Mouse (Mus musculus): ENCODE measurements at regions not wholly inside any gene's neighbourhood (a gene's known extent, or its start where the extent isn't known, plus 50 kb on each side); places are given as distances from the start of the nearest gene placed in this dataset.
"Not testable (repeated sequence)": the region's sequence is repeated elsewhere in the genome, so short reads cannot be mapped to it uniquely, and the experiment has no call there.

DNA sequence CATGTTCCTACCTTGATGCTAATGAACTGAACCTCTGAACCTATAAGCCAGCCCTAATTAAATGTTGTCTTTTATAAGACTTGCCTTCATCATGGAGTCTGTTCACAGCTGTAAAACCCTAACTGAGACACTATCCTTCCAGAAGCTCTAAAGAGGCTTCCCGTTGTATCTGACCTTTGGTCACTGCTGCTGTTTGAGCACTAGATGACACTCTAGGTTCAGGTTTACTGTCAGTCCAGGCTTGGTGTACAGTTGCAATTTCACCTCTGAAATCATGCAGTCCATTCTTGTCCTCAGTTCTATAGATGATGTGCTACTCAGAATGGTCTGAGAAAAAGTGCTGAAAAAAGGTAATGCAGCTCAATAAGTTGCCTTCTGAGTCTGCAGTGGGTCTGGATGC lies 221.9 kb upstream of the Zpld1 start:
- DNase-seq (ENCODE audit: low spot score), result no peak

DNA sequence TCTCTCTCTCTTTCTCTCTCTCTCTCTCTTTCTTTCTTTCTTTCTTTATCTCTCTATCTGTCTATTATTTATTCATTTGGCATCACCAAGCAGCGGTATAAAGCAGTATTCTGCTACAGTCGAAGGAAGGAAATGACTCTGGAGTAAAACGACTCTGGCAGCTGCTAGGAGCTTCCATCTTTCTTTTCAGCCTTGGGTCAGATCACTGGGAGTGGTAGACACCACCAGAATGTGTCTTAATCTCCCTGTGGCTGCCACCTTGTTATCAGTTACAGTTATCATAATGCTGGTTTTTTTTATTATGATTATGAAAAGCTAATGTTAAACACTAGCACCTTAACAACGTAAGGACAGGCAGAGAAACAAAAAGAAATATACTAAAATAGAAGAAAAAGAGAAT lies 219.2 kb upstream of the Zpld1 start:
- no peak for DNase-seq (ENCODE audit: low spot score)

DNA sequence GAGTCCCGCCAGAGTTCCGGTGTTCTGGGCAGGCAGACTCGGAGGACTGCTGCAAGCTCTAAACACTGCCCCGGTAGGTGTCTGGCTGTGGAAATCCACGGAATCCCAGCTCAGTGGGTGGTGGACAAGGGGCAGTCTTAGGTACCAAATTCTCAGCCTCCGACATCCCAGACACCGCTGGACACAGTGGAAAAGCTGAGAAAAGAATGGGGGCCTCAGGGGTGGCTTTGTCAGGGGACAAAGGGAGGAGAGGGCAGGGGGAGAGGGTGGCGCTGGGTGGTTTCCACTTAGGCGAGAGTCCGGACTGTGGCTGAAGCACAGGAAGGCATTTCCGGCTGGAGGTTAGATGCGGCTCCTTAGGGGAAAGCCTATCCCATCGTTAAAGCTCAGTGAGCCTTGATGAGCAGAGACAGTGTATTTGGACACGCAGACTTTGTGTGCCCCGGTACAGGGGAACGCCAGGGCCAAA lies 217.5 kb upstream of the Zpld1 start:
- no peak for DNase-seq (ENCODE audit: low spot score)

DNA sequence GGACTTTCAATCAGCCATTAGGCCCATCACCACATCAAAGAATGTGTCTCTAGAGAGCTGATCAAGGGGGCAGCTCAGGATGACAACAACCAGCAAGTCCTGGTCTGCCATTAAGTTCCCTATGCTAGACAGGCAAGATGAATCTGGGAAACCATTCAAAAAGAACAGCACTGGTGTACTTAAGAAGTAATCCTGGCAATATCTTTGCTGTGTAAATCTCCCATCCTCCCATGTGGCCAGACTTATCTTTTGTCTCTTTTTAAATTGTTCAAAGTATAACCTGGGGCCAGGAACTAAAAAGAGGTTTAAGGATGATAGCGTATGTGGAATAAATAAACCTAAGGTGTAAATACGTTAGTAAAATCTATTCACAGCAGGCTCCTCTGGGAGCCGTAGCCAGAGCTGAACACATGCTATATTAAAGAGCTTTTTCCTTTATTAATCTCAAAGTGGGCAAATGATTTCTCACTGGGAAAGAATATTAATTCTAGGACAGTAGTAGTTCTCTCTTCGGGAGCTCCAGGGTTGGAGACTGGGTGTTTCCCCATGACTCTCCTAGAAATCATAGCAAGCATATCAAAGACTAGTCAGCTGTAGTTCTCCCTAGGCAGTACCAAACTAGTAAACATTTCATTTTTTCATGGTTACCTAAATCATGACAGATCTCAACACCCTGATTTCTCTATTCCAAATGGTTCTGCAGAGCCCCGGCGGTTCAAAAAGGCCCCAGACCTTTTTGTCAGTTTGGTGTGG lies 216.8 kb upstream of the Zpld1 start:
- no peak for DNase-seq (ENCODE audit: low spot score)

DNA sequence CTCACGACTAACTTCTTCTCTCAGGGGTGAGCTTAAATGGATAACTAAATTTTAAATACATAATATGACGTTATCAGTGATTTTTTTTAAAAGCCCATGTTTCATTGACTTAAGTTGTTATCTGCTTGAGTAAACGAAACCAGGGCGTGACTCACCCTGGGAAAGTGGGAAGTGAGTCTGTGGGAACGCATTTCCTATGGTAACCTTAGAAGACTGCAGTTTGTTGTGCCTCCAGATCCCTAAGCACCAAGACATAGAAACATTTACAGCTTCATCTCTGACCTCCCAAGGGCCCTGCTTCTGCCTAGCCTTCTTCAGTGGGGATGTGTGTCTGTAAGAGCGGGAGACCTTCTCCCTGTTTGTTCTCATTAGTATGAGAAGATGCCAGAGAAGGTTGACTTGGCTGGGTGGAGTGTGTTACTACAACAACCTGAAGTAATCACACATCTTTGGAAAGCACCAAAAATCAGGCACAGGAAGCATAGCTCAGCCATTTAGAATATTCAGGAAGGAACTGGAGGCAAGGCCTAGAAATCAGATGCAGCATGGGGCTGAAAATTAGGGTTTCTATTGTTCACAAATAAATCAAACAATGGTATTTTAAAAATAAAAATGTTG lies 207.1 kb upstream of the Zpld1 start:
- DNase-seq (ENCODE audit: low spot score), result no peak

DNA sequence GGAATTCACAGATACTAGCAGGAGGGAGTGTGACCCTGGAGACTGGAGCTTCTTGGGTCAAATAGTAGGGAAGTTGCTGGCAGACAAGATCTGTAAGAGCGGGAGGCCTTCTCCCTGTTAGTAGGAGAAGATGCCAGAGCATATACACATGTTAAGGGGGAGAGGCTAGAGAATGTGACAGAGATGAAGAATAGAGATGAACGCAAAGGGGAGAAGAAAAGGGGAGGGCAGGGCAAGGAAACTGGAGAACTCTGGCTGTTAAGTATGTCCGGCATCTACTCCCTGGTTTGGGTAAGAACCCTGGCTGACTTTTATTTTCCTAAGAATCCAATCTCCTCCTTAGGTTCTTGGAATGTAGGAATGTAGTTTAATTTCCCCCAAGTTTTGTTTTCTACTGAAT lies 206.5 kb upstream of the Zpld1 start:
- DNase-seq (ENCODE audit: low spot score), result no peak

DNA sequence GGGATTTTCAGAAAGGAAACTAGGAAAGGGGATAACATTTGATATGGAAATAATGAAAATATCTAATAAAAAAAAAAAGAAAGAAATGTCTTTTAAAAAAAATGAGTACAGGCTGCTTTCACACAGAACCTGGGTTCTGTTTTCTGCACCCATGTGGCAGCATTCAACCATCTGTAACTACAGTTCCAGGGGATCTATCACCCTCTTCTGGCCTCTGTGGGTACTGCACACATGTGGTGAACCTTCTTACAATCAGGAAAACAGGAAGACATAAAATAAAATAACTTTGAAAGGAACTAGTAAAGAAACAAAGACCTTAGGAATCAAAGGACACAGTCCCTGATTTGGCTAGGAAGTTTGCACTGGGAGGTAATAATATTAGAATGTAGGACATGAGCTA lies 205.5 kb upstream of the Zpld1 start:
- DNase-seq (ENCODE audit: low spot score), result no peak

DNA sequence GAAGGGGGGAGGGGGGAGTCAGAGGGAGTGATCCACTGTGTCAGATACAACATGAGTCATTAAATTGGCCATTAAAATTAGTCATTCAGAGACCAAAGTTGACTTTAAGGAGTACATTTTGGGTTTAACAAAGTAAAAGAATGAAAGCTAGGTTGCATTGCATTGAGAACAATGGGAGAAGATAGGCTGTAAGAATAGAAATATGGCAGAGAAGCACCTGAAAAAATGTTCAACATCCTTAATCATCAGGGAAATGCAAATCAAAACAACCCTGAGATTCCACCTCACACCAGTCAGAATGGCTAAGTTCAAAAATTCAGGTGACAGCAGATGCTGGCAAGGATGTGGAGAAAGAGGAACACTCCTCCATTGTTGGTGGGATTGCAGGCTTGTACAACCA lies 202.0 kb upstream of the Zpld1 start:
- not testable (repeated sequence) for DNase-seq (ENCODE audit: low spot score)

DNA sequence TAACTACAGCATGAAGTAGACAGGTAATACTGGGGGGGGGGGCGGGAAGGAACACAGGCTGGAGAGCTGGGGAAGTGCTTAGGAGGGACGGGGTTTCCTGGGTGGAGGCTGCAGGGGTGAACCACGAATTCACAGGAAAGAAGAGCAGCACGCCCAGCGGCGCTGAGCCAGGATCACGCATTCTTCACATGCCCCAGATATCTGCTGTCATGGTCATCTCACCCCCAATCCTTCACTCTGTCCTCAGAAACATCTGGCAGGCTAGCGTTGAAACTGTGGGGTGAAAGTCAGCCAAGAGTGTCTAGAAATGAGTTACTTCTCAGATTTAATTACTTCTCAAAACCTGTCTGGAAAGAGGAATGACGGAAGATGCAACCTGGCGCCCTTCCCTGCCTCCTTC lies 197.3 kb upstream of the Zpld1 start:
- DNase-seq (ENCODE audit: low spot score), result no peak

DNA sequence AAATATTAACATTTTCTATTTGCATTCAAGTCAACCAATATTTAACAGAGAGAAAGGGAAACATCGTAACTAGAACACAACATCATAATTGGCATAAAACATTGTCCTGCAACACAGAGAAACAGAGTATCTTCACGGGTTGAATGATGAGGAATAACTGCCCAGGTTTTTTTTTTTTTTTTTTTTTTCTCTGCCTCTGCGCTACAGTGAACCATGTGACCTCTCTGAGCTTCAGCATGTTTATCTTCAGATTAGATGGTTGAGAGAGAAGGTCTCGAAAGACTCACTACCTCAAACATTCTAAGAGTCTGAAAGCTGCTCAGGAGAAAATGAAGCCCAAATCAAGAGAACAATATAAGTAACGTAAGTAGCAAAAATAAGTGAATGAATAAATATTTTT lies 196.4 kb upstream of the Zpld1 start:
- no peak for DNase-seq (ENCODE audit: low spot score)

DNA sequence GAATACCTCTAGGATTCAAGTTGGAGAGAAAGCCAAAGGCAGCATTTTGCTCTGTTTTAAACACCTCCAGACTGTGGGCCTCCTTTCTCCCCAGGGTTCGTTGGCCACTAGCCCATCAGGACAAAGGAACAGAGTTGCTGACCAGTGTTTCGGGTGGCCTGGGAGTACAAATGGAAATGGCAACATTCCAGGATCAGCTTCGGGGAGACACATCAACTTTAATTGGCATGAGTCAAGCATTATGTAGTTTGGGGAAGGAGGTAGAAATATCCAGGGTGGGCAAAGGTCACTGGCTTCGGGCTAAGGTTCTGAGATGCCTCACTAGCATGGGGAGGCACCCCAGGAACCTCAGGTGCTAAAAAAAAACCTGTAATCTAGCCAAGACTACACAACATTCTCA lies 194.3 kb upstream of the Zpld1 start:
- no peak for DNase-seq (ENCODE audit: low spot score)

DNA sequence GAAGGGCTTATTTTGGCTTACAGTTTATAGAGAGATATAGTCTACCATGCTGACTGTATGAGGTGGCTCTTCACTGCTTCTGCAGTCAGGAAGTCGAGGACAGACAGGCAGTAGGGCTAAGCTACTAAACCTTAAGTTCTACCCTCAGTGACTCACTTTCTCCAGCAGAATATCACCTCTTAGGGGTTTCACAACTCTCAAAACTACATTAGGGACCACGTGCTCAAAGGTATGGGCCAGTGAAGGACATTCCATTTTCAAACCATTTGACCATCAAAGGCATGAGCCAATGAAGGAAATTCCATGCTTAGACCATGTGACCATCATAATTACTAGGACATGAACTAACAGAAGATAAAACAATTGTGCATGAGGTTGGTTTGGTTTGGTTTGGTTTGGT lies 186.6 kb upstream of the Zpld1 start:
- DNase-seq (ENCODE audit: low spot score), result no peak

DNA sequence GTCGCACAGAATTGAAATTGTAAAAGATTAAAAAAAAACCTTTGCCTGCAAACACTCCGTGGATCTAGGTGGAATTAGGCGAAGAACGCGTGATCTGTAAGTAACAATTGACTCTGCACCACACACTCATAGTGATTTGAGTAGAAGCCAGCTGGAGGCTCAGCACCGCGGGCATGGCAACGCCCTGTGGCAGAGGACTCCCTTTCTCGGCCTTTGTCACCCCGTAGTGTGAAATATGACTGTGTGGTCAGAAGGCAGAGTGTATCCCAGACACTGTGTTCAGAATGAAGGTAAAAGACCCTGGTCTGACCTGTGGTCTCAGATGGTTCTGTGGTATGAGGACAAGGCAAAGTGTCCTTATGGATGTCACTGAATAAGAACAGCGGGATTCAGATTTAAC lies 183.0 kb upstream of the Zpld1 start:
- DNase-seq (ENCODE audit: low spot score), result no peak

DNA sequence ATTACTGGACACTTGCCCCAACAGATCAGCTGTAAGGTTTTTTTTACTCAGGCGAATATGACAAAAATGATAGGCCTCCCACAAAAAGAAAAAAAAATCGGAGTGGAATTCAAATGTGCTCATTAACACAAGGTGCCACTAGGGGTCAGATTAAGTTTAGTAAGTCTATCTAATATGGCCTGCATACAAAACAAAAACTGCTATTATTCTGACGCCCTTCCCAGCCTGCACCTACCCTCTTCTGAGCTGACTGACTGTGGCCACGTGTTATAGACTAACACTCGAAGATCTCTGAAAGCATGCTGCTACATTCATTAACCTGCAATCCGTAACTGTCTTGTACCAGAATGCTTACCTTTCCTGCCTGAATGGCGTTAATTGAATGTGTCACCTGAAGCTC lies 182.5 kb upstream of the Zpld1 start:
- DNase-seq (ENCODE audit: low spot score), result no peak

DNA sequence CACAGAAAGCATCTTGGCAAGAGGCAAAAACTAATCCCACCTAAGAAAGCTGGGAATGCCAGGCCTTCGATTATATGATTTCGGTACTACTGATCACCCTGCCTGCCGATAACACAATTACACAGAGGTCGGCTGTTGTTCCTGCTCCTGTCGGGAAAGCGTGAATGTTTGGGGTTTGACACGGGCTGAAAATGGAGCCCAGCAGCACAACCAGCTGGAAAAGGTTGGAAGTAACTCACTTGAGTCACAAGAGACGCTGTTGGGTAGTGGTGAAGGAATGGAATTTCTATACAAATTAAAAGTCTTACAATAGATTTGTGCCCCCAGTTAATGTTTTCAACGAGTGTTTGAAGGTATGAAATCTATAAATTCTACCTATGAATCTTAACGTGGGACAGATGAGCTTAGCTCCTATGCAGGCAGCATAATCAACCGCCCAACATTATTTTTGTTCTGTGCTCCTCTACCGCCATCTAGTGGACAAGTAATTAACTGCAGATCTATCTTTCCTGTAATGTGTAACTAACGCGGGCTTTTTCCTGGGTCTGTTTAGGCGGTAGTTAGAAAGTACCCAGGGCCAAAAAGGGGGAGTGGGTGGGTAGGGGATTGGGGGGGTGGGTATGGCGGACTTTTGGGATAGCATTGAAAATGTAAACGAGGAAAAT lies 178.9 kb upstream of the Zpld1 start:
- no peak for DNase-seq (ENCODE audit: low spot score)

DNA sequence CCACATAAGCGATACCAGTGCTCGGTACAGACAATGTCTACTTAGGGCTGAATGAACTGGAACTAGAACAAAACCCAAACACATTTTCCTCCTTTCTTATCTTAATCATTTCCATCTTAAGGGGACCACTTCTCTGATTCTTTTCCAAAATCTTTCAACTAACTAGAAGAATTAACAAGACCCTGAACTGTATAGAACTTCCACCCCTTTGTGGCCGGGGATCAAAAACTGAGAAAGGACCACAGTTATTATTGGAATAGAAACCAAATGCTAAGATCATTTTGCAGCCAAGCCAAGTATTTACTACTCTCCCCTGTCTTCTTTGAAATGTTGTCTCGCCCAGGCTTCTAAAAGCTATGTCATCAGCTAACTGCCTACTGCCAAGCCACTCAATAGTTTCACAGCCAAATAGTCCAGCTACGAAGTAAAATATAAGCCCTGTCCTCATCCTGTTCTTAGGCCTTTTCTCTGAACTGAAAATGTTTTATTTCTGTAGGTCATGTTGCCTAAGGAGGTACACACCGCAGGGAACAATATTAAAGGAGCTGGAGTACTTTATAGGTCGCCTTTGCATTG lies 177.3 kb upstream of the Zpld1 start:
- DNase-seq (ENCODE audit: low spot score), result no peak

DNA sequence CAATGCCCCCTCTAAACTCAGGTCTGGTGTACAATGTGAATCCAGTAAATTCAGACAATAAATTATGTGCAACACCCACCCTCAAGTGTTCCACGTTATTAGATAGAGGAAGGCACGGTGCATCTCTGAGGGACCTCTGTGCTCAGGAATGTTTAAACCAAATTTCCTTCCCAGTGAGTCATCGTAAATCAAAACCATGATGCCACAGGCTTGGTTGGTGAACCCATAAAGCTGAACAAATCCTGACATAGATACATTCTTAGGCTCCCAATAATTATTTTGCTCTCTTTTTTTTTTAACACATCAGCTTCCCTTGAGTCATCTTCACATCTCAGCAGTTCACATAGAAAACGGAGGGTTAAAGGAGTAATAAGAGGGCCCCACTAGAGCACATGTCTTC lies 173.6 kb upstream of the Zpld1 start:
- no peak for DNase-seq (ENCODE audit: low spot score)

DNA sequence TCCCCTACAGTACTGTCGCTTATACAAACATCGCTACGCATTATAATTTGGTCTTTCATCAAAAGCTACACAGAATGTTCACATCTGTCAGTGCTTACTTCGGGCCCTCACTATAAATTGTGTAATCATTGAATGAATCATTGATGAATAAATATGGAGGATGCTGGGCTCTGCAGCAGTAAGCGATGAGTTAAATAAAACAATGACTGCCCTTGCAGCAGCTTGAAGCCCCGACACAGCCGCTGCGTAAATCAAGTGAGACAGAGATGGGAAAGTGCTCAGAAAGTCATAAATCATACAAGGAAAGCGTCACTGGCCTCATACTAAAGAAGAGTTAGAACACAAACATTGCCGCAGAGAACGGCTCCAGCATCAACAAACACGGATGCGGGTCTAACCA lies 172.9 kb upstream of the Zpld1 start:
- DNase-seq (ENCODE audit: low spot score), result no peak

DNA sequence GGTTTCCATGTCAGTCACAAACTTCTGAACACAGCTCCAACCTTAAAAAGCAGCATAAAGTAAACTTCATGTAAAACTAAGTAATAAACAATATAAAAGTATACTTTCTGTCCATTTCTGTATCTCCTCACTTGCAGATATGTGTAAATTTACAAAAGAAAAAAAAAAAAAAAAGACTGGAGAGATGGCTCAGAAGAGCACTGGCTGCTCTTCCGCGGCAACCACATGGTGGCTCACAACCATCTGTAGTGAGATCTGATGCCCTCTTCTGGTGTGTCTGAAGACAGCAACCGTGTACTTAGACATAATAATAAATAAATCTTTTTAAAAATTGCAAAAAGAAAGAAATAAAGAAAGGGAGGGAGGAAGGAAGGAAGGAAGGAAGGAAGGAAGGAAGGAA lies 171.9 kb upstream of the Zpld1 start:
- no peak for DNase-seq (ENCODE audit: low spot score)

DNA sequence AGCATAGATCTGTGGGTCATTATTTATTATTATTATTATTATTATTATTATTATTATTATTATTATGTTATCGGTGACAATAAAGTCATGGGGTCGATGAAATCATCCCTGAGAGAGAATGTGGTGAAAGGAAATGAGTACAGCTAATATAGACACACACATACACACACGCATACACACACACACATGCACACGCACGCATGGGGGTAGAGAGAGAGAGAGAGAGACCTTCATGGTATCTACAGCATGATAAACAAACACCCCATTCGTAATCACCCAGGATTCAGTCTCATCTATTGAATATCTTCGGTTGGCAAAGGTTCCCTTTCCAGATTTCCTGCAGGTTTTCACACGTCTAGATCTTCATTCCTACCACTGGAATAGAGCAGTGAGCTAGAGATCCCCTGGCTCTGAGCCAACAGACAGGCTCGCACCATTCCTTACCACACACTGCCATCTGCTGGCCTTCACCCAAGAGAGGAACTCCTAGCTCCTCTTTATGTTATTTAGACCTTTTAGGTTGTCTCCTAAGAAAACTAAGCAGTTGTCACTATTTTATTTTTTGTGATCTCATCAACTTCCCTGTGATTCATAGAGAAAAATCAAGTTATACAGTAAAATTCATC lies 171.2 kb upstream of the Zpld1 start:
- peak; percentile 61 for DNase-seq (ENCODE audit: low spot score)

DNA sequence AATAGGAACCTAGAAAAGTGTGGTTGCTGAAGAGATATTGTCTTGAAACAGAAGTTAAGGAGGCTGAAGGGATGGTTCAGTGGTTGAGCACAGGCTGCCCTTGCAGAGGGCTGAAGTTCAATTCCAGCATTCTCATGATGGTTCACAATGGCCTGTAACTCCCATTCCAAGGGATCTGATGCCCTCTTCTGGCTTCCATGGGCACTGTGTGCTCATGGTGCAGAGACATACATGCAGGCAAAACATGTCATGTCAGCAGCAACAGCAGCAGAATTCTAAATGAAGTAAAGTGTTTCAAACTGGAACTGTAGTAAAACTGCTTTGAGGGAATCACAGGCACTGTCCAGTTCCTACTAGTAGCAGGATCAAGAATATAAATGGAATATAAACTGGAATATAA lies 162.7 kb upstream of the Zpld1 start:
- no peak for DNase-seq (ENCODE audit: low spot score)

DNA sequence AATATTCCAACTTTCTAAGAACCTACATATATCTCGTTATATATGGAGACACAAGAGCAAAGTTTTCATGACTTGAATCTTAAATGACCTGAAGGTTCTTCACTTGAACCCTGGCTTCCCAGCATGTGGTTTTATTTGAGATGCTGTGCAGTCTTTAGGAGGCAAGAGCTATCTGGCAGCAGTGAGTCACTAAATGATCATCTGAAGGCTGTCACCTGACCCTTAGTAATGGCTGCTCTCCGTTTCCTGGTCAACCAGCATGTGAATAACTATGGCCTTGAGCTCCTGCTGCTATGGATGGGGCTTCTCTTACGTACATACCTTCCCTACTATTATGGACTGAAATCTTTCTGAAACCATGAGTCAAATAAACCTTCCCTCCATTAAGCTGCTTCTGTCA lies 149.8 kb upstream of the Zpld1 start:
- DNase-seq (ENCODE audit: low spot score), result no peak
